Mouse (Mus musculus) C2C12 (cell line): ENCODE data around the gene Hs6st3. TPM values are rescaled to one million over a fixed set of nuclear protein-coding genes. Genes with fewer than 3 reads are reported as not detected.
"Not testable (repeated sequence)": the region's sequence is repeated elsewhere in the genome, so short reads cannot be mapped to it uniquely, and the experiment has no call there.

Experiments used
- H3K27me3 ChIP-seq: one replicate; pipeline ENCODE4 v1.6.1; 2011; ENCODE audit not compliant: control insufficient read depth, insufficient read depth, insufficient read length
- H3K36me3 ChIP-seq: one replicate; pipeline ENCODE4 v1.6.1; 2011; ENCODE audit not compliant: control insufficient read depth, insufficient read depth
- H3K4me3 ChIP-seq: one replicate; pipeline ENCODE4 v1.5.1; 2011; ENCODE audit warnings: mild to moderate bottlenecking, control low read depth; ENCODE audit not compliant: poor library complexity, insufficient read depth, severe bottlenecking
- H3K79me2 ChIP-seq: one replicate; pipeline ENCODE4 v1.6.1; 2011; ENCODE audit not compliant: control insufficient read depth, insufficient read depth
- H3K79me3 ChIP-seq: one replicate; pipeline ENCODE4 v1.6.1; 2011; ENCODE audit warnings: low read depth, control low read depth
- H3ac ChIP-seq: one replicate; pipeline ENCODE3; 2011; ENCODE audit warnings: low read depth; ENCODE audit not compliant: control insufficient read depth, insufficient read length
- CEBPB ChIP-seq: IDR thresholded peaks from one replicate; pipeline ENCODE4 v1.6.1; 2011; ENCODE audit warnings: low read depth, mild to moderate bottlenecking, control low read depth, moderate library complexity
- CTCF ChIP-seq: IDR thresholded peaks from one replicate; pipeline ENCODE4 v1.5.1; 2011; ENCODE audit not compliant: control insufficient read depth, insufficient read depth, insufficient read length
- FOSL1 ChIP-seq: IDR thresholded peaks from one replicate; pipeline ENCODE4 v1.8.0; 2011; ENCODE audit warnings: mild to moderate bottlenecking, low read length; ENCODE audit not compliant: poor library complexity, insufficient read depth, severe bottlenecking
- MAX ChIP-seq: IDR thresholded peaks from one replicate; pipeline ENCODE4 v1.6.1; 2011; ENCODE audit warnings: mild to moderate bottlenecking, control low read depth
- MYOD1 ChIP-seq: IDR thresholded peaks from one replicate; pipeline ENCODE4 v1.6.1; 2011; ENCODE audit warnings: low read depth; ENCODE audit not compliant: control insufficient read depth, insufficient read length
- MYOG ChIP-seq: IDR thresholded peaks from one replicate; pipeline ENCODE4 v1.6.1; 2011; ENCODE audit not compliant: control insufficient read depth, insufficient read length; ENCODE audit errors: extremely low read depth
- USF1 ChIP-seq: IDR thresholded peaks from one replicate; pipeline ENCODE4 v1.6.1; 2011; ENCODE audit warnings: low read depth, mild to moderate bottlenecking, control low read depth, moderate library complexity
- polyA plus RNA-seq: library from polyadenylated mRNA; unstranded; fragments of >200 nt; fragmentation: generic; extraction: Trizol; gene quantifications from one replicate; pipeline ENCODE4 v1.2.1, GENCODE M21; 2012; ENCODE audit warnings: missing spikeins

Hs6st3 gene
- polyA plus RNA-seq, 1 experiment: not detected

DNA sequence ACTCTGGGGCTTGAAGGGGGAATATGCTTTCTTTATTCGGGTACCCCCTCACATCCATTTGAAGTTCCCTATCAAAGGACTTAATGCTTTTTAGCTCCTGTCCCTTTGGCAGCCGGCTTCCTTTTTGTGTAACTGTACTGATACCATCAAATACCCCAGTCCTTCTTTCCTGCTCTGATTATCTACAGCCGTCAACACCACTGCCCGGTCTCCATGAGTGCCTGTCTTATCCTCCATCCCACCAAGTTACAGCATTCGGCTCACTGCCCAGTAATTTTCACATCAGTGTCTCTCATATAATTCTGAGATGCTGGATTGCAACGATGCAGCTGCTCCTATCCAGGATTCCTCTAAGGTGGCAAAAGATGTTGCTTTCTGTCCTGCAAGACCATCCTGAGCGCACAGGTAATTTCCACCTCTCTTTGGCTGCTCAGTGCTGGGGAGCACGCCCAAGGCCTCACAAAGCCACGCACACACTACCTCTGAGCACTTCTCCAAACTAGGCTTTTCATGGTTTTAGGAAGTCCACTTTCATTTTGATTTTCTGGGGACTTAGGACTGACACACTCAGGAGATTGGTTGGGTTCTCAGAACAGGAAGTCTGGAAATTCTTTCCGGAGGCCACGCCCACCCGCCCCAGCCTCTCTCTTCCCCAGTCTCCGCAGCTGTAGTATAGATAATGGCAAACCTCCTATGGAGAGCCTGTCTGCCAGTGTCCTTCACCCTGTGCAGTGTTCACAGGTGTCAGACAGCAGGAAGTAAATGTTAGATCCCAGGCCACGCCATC, 122.2 kb downstream of the Hs6st3 start:
- H3ac ChIP-seq: no peak overlapping the region
- no peak overlapping the region for H3K4me3 ChIP-seq
- no peaks in the 10 kb centered on the region for H3K79me2 ChIP-seq
- H3K36me3 ChIP-seq: no peaks in the 10 kb centered on the region
- no peaks in the 10 kb centered on the region for H3K79me3 ChIP-seq
- H3K27me3 ChIP-seq: no peaks in the 10 kb centered on the region
- TF ChIP-seq FOSL1 (no peak), CEBPB (no peak), MAX (no peak), MYOD1 (no peak), CTCF (no peak), USF1 (no peak), MYOG (no peak)

- Histone ChIP-seq H3K4me3 (no peak overlapping the region), H3K79me3 (no peaks in the 10 kb centered on the region), H3K27me3 (no peaks in the 10 kb centered on the region), H3K79me2 (no peaks in the 10 kb centered on the region), H3ac (no peak overlapping the region), H3K36me3 (no peaks in the 10 kb centered on the region)
- TF ChIP-seq CTCF (no peak), MAX (no peak), MYOG (no peak), USF1 (no peak), FOSL1 (no peak), MYOD1 (no peak), CEBPB (no peak)
Observed at GRCm38 (mm10) chr14:119266334-119266733, 128.2 kb downstream of the Hs6st3 start.

DNA sequence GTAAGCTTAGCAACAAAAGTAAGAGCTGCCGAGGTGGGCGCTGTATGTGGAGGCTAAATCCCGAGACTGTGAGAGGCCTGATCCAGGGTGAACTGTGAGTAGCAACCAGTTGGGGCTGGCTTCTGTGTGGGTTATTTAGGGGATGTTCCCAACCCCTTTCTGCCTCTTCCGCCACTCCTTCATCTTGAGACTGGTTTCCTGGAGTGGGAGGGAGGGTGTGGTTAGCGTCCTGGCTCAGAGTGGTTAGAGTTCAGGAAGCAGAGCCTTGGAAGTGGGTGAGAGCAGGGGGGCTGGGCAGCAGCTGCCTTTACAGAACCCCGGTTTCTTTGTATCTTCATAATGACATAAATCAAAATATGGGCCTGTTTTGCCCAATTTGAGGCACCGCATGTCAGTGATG, 134.9 kb downstream of the Hs6st3 start:
- H3K27me3 ChIP-seq: no peaks in the 10 kb centered on the region
- H3ac ChIP-seq: no peak overlapping the region
- H3K36me3 ChIP-seq: no peaks in the 10 kb centered on the region
- no peak overlapping the region for H3K4me3 ChIP-seq
- TF ChIP-seq MAX: no peak
- TF ChIP-seq CEBPB: no peak
- no peaks in the 10 kb centered on the region for H3K79me3 ChIP-seq
- H3K79me2 ChIP-seq: no peaks in the 10 kb centered on the region

DNA sequence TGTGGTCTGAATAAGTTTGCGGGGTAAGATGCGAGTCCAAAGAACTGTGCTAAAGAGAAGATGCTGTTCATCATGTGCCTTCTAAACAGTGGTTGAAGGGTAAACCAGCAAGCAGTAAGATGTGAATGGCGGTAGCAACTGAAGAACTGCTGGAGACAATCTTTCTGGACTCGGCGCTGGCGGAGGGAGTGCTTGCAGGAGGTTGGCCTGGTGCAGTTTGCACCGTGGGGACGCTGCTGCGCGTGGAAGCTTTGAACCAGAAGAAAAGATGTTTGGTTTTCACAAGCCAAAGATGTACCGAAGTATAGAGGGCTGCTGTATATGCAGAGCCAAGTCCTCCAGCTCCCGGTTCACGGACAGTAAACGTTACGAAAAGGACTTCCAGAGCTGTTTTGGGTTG, 140.0 kb downstream of the Hs6st3 start:
- not testable (repeated sequence) for H3K79me2 ChIP-seq, H3K27me3 ChIP-seq, H3K79me3 ChIP-seq, H3K4me3 ChIP-seq, H3K36me3 ChIP-seq, H3ac ChIP-seq

- Histone ChIP-seq H3K4me3 (no peak overlapping the region), H3K79me2 (no peaks in the 10 kb centered on the region), H3K27me3 (no peaks in the 10 kb centered on the region), H3K79me3 (no peaks in the 10 kb centered on the region), H3K36me3 (no peaks in the 10 kb centered on the region), H3ac (no peak overlapping the region)
- TF ChIP-seq FOSL1 (no peak), CEBPB (no peak), CTCF (no peak), MYOD1 (no peak), MYOG (no peak), MAX (no peak), USF1 (no peak)
Observed at GRCm38 (mm10) chr14:119283951-119284350, 145.8 kb downstream of the Hs6st3 start.

GRCm38 (mm10) chr14:119289668-119290067, 151.5 kb downstream of the Hs6st3 start:
- Histone ChIP-seq H3K79me2 (no peaks in the 10 kb centered on the region), H3K27me3 (no peaks in the 10 kb centered on the region), H3K79me3 (no peaks in the 10 kb centered on the region), H3K36me3 (no peaks in the 10 kb centered on the region), H3ac (no peak overlapping the region), H3K4me3 (no peak overlapping the region)
- TF ChIP-seq CEBPB (no peak), CTCF (no peak), MYOG (no peak), FOSL1 (no peak), MYOD1 (no peak), MAX (no peak), USF1 (no peak)
